Mouse (Mus musculus) Patski (cell line): ENCODE measurements around the gene Samd1. TPM values are rescaled to one million over a fixed set of nuclear protein-coding genes. Genes with fewer than 3 reads are reported as not detected.

Source experiments
- ATAC-seq: fragments of 100-300 bp; one replicate; pipeline ENCODE4 v1.8.0; 2021
- CTCF ChIA-PET: fragments of 350-600 bp; sonication (Branson Sonifier 250); formaldehyde crosslinking; loops from one replicate; lab custom pipeline; 2022; ENCODE audit warnings: inconsistent platforms; lab: Charles Lee
- POLR2A ChIA-PET: fragments of 350-600 bp; sonication (Branson Sonifier 250); formaldehyde crosslinking; loops from one replicate; lab custom pipeline; 2022; ENCODE audit warnings: antibody characterized with exemption, inconsistent platforms; lab: Charles Lee
- DNase-seq: peaks from one replicate; pipeline ENCODE4 v3.0.0-alpha.2; 2011; ENCODE audit warnings: low read depth, low spot score
- H3K27me3 ChIP-seq: fragments of 371-371 bp; one replicate; pipeline ENCODE4 v1.5.1; 2021
- CTCF ChIP-seq: fragments of 100-300 bp; IDR thresholded peaks from one replicate; pipeline ENCODE4 v1.5.1; 2021
- in situ Hi-C: fragments of 300-500 bp; cut with MboI; formaldehyde crosslinking; loops from 3 replicates; pipeline ENCODE4 v1.11.1; 2018; ENCODE audit warnings: low pct_unique_long_range_greater_than_20kb, mixed read lengths
- polyA plus RNA-seq: library from polyadenylated mRNA; unstranded; gene quantifications from one replicate; pipeline ENCODE4 v1.2.3, GENCODE M21; 2021

Samd1 gene
- polyA plus RNA-seq, 1 experiment from 2014 or later: 42.5 TPM

- CTCF ChIA-PET: interaction anchor here (1.0 to 2.1 kb wide), 11 partner anchors 9 to 196 kb away, joined by 3 to 6 read pairs (median 4); no protein-coding TSS in a partner anchor
- in situ Hi-C loops: loop anchor here (5.0 to 25.0 kb wide), 2 partner anchors 51 to 651 kb away; partner anchors contain the start of gene Ier2
Observed at GRCm38 (mm10) chr8:84010625-84011611, 13.4 kb downstream of the Samd1 start.

DNA sequence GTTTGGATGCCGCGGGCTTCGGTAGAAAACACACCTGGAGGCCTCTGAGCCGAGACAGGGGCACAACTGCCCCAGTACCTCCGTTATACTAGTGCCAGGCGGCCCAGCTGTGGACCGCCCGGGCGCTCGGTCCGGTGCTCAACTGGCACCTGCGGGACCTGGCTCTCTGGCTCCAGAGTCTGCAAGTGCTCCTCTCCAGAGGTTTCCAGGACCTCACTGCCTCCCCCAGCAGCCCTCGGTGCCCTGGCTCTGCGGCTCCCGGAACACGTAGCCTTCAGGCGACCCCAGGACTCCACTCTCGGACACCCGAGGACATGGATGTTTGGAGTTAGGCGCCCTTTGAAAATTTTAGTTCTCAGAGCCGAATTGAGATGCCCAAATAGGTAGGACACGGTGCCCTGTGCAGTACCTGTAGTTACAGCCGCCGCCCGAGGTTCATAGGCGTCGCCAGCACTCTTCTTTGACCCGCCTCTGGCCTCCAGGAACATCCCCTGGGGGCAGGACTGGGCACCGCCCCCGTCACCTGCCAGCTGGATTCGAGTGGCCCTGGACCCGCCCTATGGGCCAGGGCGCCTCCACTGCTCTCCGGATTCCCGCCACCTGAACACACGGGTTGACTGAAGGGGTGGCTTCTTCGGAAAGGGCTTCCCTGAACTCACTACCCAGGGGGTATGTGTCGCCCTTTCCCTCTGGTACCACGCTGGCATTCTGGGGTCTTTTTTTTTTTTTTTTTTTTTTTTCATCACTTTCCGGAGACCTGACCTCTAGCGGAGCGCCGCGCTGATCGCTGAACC is 14.4 kb downstream of the Samd1 start, which contains the start of gene 2210011C24Rik:
Gene 2210011C24Rik, minus strand, starts transcription at position 467 of the 794 bp plus-strand sequence.
- no peak for TF ChIP-seq CTCF
- ATAC-seq (no peak), DNase-seq (no peak)
- POLR2A ChIA-PET: interaction anchor here (0.7 to 2.8 kb wide), 4 partner anchors 10 to 38 kb away, joined by 3 to 8 read pairs (median 4); partner anchors contain the start of gene Palm3
- CTCF ChIA-PET: interaction anchor here (1.5 to 2.1 kb wide), 2 partner anchors 12 to 25 kb away, joined by 4 to 6 read pairs; no protein-coding TSS in a partner anchor
- no peaks in the 10 kb centered on the region for H3K27me3 ChIP-seq
- in situ Hi-C loops: loop anchor here (5.0 to 25.0 kb wide), 2 partner anchors 50 to 650 kb away; partner anchors contain the start of gene Ier2

More at GRCm38 (mm10) chr8:84010625-84011611, 13.4 kb downstream of the Samd1 start:
- H3K27me3 ChIP-seq: no peaks in the 10 kb centered on the region
- POLR2A ChIA-PET: interaction anchor here (1.3 to 2.8 kb wide), 2 partner anchors 11 to 17 kb away, joined by 3 to 8 read pairs; partner anchors contain the start of gene Palm3
- TF ChIP-seq CTCF: no peak
- ATAC-seq: peak; percentile 66
- no peak for DNase-seq

GRCm38 (mm10) chr8:84012499-84013165 is 15.2 kb downstream of the Samd1 start:
- H3K27me3 ChIP-seq: no peaks in the 10 kb centered on the region
- CTCF ChIA-PET: no interaction called here
- DNase-seq (no peak), ATAC-seq (no peak)
- no peak for TF ChIP-seq CTCF
- in situ Hi-C loops: loop anchor here (5.0 to 25.0 kb wide), 2 partner anchors 50 to 650 kb away; partner anchors contain the start of gene Ier2
- POLR2A ChIA-PET: interaction anchor here (0.6 to 2.8 kb wide), 2 partner anchors 9 to 151 kb away, joined by 3 to 8 read pairs; partner anchors contain the start of gene Palm3

GRCm38 (mm10) chr8:84015833-84016232 is 18.4 kb downstream of the Samd1 start:
- TF ChIP-seq CTCF: no peak
- CTCF ChIA-PET: no interaction called here
- no peak for DNase-seq
- ATAC-seq: no peak
- no peaks in the 10 kb centered on the region for H3K27me3 ChIP-seq
- POLR2A ChIA-PET: no interaction called here
- in situ Hi-C loops: loop anchor here (25.0 kb wide), 1 partner anchor 646 kb away; the partner anchor contains the start of gene Ier2

- ChIA-PET POLR2A (interaction anchor here (0.7 kb wide), 1 partner anchor 203 kb away, joined by 4 read pairs; no protein-coding TSS in a partner anchor), CTCF (interaction anchor here (1.1 kb wide), 1 partner anchor 9 kb away, joined by 4 read pairs; no protein-coding TSS in a partner anchor)
- ATAC-seq (no peak), DNase-seq (no peak)
- no peaks in the 10 kb centered on the region for H3K27me3 ChIP-seq
- no peak for TF ChIP-seq CTCF
- in situ Hi-C loops: loop anchor here (25.0 kb wide), 1 partner anchor 643 kb away; the partner anchor contains the start of gene Ier2
Observed at GRCm38 (mm10) chr8:84019738-84020137, 22.3 kb downstream of the Samd1 start.

DNA sequence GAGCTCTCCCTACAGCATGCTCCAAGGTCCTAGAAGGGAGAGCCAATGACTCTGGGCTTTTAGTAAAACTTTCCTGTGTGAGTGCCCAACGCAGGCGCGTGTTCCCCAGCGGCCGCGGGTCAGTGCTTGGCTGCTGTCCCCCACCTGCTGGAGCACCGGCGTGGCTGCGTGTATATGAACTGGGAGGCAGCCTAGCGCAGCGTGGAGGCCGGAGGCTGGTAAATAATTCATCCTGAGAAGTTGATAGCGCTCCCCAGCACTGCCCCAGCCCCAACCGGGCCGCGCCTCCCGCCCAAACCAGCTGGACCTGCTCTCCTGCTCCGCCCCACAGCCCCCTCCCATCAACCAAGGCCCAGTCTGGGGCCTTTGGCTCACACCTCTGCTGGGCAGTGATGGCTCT is 23.6 kb downstream of the Samd1 start, which contains the start of gene Palm3:
Gene Palm3, plus strand, starts transcription at position 376 of the 400 bp plus-strand sequence.
- ATAC-seq: peak; percentile 68
- ChIA-PET POLR2A (interaction anchor here (1.2 to 1.6 kb wide), 2 partner anchors 10 to 17 kb away, joined by 3 to 8 read pairs; partner anchors contain the start of gene 2210011C24Rik), CTCF (interaction anchor here (0.7 kb wide), 1 partner anchor 11 kb away, joined by 3 read pairs; no protein-coding TSS in a partner anchor)
- H3K27me3 ChIP-seq: no peaks in the 10 kb centered on the region
- in situ Hi-C loops: loop anchor here (25.0 kb wide), 1 partner anchor 641 kb away; the partner anchor contains the start of gene Ier2
- no peak for DNase-seq
- no peak for TF ChIP-seq CTCF

GRCm38 (mm10) chr8:84021569-84021968 is 24.1 kb downstream of the Samd1 start:
- no peaks in the 10 kb centered on the region for H3K27me3 ChIP-seq
- POLR2A ChIA-PET: interaction anchor here (1.2 to 1.6 kb wide), 2 partner anchors 10 to 17 kb away, joined by 3 to 8 read pairs; partner anchors contain the start of gene 2210011C24Rik
- in situ Hi-C loops: loop anchor here (25.0 kb wide), 1 partner anchor 641 kb away; the partner anchor contains the start of gene Ier2
- CTCF ChIA-PET: no interaction called here
- DNase-seq (no peak), ATAC-seq (peak; percentile 69)
- no peak for TF ChIP-seq CTCF

DNA sequence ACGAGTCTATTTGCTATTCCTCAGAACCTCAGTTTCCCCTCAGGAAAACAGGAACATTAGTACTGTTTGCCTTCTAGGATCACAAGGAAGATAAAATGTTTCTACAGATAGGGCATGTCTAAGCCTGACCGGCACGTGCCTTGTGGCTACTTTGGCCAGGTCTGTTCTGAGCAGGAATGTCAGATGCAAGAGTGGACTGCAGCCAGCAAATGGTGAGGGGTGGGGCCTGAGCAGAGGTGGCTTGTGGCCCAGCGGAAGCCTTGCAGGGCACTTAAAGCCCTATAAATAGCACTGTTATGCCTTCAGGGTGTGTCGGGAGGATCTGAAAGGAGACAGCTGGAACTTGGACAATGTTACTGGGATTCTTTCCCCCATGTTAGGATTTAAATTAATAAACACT is 25.6 kb downstream of the Samd1 start:
- in situ Hi-C loops: loop anchor here (25.0 kb wide), 1 partner anchor 639 kb away; the partner anchor contains the start of gene Ier2
- DNase-seq: no peak
- CTCF ChIA-PET: interaction anchor here (1.1 kb wide), 1 partner anchor 15 kb away, joined by 6 read pairs; no protein-coding TSS in a partner anchor
- peak; percentile 31 for ATAC-seq
- no peaks in the 10 kb centered on the region for H3K27me3 ChIP-seq
- no peak for TF ChIP-seq CTCF
- POLR2A ChIA-PET: interaction anchor here (0.5 to 0.8 kb wide), 3 partner anchors 14 to 59 kb away, joined by 3 read pairs; no protein-coding TSS in a partner anchor
